Mouse (Mus musculus): Measurements from ENCODE around the gene Aldh1b1. TPM values are rescaled to one million over a fixed set of nuclear protein-coding genes. Genes with fewer than 3 reads are reported as not detected.

The Aldh1b1 gene
- total RNA-seq, 4 experiments from 2014 or later: 0.27 to 0.81 (median 0.37) TPM

DNA sequence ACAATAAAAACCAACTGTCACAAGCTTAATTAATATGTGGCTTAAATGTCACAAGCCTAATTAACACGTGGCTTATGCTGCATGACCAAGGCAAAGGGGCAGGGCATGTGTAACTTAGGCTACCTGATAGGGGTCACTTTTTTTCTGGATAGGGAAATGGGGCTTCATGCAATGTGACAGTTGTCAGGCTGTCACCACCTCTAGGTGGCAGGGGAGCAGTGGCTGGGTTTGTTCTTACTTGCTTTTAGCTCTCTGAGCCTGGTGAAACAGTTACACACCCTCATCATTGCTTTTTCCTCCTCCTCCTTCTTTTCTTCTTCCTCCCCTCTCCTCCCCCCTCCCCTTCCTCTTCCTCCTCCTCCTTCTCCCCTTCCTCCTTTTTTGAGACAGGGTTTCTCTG is 15.2 kb upstream of the Aldh1b1 start:
- no peak for DNase-seq (ENCODE audit: low spot score in 2 of 2)

DNA sequence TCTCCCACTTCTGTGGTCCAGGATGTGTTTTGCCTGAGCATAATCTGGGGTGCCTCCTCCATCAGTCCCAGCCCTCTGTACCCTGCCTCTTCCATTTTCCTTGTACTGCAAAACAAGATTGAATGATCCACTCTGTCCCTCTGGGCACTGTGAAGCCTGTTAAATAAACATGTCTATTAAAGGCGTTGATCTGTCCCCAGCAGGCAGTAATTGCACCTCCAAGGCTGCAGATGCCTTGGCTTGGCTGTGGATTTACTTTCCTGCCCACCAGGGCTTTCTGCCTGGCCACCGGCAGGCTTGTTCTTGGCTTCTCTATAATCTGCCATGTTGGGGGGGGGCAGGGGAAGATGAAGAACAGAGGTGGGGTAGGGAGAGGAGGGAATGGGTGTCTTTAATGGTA is 12.9 kb upstream of the Aldh1b1 start:
- no peak for DNase-seq (ENCODE audit: low spot score in 2 of 2)

DNA sequence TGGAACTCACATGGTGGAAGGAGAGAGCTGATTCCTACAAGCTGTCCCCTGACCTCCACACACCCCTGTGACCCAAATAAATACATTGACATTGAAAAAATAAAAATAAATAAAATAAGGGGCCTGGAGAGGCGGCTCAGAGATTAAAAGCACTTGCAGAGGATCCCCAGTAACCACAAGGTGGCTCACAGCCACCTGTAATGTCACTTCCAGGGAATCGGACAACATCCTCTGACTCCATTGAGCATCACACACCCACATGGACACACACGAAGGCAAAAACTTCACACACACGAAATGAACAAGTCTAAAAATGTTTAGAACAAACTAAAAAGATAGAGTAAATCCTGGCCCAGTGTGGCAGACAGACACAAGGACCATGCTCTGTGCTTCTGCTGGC is 12.1 kb upstream of the Aldh1b1 start:
- DNase-seq (ENCODE audit: low spot score in 2 of 2): no peak

DNA sequence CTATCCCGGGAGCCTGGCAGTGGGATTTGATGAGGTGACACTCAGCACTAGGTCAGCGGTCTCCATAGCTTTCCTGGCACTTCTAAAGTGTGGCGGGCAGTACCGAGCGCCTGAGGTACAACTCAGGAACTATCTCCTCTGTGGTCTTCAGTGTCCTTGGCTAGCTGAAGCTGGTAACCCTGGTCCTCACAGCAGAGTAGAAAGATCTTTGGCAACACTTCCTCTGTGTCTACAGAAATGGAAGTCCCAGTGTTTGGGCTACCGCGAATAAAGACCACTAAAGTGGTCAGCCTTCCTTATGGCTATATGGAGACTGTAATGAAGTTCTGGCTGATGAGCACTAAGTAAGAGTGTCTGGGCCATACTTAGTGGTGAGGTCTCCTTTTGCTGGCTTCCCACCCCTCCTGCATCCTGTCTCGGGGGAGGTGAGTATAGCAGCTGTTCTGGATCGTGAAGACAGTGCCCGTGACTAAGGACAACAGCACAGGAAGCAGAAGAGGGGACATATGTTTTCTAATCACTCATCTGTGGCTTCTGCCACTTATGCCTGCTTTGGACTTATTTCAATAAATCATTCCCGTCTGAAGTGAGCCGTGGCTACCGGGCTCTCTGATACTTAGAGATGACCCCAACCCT is 10.3 kb upstream of the Aldh1b1 start:
- no peak for DNase-seq (ENCODE audit: low spot score in 2 of 2)

DNA sequence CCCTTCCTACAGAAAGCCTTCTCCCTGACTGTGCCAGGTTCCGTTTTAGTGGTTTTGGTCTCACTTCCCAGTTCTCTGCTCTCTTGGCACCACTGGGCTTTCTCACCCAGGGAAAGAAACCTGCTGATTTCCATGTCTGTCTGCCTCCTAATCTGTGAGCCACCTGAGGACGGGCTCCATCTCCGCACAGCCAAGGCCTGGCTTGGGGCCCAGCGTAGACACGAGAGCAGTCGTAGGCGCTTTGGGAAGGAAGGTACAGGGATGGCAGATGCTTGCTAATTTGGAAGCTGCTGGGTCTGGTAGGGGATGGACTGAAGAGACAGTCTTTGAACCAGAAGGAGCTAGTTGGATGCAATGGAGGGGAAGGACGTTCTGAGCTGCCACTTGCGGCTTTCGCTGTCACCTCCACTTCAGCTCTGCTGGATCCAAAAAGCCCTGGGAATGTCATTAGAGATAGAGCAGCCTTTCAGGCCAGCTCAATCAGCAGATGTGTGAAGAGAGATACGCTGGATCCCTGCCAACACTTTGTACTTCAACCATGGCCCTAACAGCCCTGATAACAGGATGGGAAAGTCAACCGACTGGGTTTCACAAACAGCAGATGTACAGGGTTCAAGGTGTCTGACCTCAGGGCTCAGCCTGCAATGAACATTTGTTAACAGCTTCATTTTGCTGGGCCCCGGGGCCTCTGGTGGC is 9.4 kb upstream of the Aldh1b1 start:
- DNase-seq (ENCODE audit: low spot score in 2 of 2): no peak

DNA sequence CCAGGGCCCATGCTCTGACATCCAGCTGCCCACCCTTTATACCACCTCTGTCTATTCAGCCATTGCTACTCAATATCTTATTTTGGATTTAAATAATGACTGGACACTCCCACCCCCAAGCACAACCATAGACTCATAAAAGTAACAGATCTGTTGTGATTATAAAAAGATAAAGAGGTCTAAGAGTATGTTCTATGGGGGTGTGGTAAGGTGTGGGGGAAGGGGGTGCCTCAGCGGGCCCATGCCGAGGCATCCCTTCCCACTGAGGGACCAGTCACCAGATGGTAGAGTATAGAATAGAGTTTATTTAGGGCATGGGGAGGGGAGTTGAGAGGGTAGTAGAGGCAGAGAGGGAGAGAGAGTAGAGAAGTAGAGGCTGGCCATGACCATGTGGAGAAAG is 8.8 kb upstream of the Aldh1b1 start:
- no peak for DNase-seq (ENCODE audit: low spot score in 2 of 2)

DNA sequence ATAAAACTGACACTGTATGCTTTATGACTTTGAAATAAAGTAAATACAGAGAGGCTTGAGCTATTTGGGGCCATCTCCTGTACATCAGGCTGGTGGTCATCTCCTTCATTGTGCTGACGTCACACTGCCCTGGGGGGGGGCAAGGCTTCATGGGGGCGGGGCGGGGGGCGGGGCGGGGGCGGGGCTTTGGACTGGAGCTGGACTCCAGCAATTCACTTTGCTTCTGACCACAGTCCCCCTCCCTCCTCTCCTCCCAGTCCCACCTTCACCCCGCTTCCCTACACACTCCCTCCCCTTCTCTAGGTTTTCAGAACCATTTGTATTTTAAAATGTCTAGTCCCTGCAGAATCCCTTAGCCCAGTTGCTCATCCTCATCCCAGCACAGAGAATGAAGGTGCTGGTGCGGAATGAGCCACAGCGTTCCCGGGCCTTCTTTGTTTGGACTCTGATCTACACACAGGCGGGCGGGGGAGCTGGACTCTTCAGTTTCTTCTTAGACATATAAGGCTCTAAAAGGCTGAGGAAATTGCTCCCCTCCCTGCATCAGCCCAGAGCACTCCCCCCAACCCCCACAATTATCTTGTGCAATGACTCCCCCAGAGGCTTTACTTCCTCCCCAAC is 3.5 kb upstream of the Aldh1b1 start:
- DNase-seq (ENCODE audit: low spot score in 2 of 2): no peak

DNA sequence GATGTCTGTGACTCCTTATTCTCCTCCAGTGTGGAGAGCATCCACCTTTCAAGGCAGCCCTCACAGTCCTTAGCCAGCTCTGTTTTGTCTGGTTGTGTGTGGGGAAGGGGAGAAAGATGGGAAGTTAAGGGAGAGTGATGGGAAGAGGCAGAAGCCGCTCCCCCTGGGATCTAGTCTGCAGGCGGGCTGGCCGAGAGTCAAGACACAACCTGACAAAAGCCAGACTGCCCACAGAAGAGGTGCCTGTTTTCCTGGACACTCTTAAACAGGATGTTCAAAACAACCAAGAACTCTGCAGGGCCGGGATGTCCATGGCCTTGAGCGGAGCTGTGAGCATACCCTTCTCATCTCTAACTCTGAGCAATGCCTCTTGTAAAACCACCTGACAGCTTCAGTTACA is 2.1 kb upstream of the Aldh1b1 start:
- DNase-seq (ENCODE audit: low spot score in 2 of 2): no peak

DNA sequence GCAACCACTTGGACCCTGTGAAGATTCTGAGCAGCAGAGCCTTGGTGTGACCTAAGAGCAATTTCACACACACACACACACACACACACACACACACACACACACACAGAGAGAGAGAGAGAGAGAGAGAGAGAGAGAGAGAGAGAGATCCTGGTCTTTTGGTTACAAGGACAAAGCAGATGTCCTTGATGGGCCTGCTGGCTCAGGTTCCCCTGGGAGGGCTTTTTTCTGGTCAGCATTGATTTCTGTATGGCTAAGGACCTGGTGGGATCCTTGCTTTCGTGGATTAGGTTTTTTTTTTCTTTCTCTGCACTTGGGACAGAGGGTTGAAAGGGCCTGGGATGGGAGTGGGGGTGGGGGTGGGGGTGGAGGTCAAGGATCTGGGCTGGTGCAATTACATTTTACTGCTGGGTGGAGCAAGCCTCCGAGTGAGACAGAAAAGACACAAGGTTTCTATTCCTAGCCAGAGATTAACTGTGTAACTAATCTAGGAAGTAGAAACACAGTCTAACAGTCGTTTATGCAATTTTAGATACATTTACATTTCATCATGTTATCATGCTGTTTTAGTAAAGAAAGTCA is 1.2 kb downstream of the Aldh1b1 start:
- no peak for DNase-seq (ENCODE audit: low spot score in 2 of 2)

DNA sequence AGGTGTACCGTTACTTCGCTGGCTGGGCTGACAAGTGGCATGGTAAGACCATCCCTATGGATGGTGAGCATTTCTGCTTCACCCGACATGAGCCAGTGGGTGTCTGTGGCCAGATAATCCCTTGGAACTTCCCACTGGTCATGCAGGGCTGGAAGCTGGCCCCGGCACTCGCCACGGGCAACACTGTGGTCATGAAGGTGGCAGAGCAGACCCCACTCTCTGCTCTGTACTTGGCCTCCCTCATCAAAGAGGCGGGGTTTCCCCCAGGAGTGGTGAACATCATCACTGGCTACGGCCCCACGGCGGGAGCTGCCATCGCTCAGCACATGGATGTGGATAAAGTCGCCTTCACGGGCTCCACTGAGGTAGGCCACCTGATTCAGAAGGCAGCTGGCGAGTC is 4.1 kb downstream of the Aldh1b1 start:
- no peak for DNase-seq (ENCODE audit: low spot score in 2 of 2)

DNA sequence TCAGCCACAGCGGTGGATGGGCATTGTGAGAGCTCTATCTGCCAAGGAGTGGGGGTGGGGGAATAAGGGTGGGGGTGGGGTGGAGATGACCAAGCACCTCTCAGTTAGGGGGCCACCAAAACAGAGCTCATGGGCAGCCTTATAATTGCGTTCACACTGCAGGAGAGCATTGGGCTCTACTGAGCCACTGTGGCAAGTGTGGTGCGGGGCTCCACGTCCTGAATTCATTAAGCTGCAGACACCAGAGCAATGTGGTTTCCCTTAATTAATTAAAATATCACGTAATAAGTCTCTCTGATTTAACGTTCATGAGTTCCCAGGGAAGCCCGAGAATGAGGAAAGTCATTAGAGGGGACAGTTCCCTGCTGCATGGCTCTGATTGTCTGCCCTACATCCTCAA is 9.2 kb downstream of the Aldh1b1 start:
- no peak for DNase-seq (ENCODE audit: low spot score in 2 of 2)

DNA sequence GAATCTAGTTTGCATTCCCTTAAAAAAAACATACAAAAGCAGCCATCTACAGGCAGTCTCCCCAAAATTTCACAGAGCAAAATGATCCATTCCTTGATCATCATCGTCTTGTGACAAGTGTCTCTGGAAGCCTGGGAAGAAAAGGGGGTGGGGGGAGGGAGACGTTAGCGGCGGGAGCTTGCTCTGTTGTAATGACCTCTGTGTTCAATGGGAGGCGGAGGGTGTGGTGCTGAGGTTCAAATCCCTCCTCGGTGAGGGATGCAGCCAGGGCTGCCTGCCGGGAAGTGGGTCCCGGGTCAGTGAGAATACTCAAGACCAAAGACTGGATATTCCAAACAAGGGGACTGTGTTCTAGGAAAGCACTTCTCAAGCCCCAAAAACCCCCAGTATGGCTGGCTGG is 12.4 kb downstream of the Aldh1b1 start:
- no peak for DNase-seq (ENCODE audit: low spot score in 2 of 2)

DNA sequence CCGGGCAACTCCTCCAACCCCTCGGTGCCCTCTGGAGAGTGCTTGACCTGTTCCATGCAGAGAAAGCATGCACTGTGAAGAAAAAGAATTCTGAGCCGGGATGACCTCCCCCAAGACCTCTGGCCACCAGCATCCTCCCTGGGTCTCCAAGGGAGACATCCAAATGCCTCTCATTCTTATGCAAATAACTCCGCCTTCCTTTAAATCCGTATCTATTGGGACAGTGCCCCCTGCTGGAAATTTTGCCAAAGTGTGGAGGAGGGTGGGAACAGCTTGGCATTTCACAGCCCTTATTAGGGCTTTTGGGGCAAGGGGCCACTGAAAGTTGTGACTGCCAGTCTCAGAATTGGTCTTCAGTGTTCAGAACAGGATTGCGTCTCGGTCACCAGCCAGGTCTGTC is 16.7 kb downstream of the Aldh1b1 start:
- no peak for DNase-seq (ENCODE audit: low spot score in 2 of 2)

DNA sequence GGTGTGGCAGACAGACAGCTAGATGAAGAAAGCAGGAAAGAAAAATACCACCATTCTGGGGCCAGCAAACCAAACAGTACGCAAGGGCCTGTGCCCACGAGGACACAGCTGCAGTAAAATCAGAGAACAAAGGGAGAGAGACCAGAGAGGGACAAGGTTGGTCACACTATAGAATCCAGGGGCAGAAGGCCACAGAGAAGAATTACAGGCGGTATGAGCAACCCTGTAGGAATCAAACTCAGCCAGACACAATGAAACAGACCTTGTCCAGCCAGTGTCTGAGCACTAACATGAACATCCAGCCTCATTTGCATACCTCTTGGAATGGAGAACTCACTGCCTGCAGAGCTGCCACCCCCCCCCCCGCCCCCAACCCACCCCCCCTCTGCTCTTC is 20.0 kb downstream of the Aldh1b1 start:
- DNase-seq (ENCODE audit: low spot score in 2 of 2): no peak

DNA sequence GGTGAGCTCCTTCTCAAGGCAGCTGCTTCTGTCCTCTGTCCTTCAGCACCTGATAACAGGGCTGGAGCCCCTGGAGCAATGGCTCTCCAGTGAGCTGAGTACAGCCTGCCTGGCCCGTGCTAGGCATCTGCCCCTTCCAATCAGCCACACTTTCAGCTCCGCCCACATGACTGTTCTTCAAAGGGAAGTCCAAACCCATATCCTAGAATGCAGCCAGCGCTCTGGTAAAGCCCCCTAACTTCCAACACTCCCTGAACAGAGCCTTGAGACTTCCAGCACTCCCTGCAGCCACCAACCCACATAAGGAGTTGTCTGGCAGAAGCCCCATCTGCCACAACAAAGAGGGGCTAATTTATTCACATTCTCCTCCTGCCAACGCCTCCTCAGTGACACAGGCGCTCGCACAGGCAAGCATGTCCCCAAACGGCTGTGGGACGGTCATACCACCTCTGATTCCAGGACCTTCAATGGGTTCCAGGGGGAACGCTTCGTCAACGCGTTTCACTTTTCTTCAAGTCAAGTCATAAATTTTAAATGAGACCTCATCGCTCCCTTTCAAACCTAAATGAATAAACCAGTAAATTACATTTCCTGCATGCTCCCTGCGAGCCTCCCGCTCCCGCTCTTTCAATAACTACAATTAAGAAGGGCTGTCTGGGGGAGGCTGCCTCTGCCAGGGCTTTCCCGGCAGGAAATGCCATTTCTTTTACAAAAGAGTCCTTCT is 20.5 kb downstream of the Aldh1b1 start:
- no peak for DNase-seq (ENCODE audit: low spot score in 2 of 2)

DNA sequence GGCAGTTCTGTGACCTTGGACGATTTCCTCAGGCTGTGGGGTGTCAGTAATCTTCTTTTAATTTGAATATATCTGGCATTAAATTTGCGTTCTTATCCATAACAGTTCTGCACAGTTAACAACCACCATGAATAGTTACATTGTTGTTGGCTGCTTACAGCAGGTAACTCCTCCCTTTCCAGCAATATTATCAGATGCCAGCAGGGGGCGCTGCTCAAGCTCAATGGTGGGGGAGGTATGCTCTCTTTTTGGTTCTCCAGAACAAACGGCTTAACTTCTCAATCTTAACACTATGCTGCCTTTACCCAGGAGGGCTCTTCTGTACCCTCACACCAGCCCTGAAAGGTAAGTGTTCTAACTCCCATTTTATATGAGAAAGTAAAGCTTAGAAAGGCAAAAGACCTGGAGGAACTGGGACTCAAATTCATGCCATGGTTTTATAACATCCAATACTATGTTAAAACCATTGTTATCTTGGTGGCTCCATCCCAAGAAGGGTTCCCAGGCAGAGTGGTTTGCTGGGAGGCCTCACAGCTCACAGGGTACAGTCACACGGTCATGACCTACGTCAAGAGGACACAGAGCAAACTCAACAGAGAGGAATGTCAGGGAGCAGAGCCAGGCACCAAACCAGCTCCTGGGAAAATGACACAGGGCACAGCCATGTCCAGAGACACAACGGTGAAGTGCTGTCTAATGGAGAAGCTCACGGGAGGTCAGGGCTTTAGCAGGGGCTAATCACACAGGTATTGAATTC is 21.4 kb downstream of the Aldh1b1 start:
- peak in 1 of 2 experiments; percentile 26 for DNase-seq (ENCODE audit: low spot score in 2 of 2)

DNA sequence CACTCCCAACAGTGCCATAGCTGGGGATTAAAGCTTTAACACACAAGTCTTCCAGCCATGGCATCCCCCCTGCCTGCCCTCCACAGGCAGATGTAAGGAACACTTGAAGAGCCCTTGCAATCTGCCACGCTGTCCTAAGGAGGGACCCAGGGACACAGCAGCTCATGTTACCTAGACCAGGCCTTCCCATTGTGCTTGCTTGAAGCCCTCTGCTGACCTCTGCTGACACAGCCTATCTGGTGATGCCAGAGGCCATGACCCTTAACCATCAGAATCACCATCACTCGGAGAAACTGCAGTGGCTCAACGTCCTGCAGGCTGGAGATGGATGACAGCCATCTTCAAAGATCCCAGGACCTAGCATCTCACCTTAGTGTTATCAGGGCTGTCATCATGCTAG is 23.2 kb downstream of the Aldh1b1 start:
- DNase-seq (ENCODE audit: low spot score in 2 of 2): no peak

DNA sequence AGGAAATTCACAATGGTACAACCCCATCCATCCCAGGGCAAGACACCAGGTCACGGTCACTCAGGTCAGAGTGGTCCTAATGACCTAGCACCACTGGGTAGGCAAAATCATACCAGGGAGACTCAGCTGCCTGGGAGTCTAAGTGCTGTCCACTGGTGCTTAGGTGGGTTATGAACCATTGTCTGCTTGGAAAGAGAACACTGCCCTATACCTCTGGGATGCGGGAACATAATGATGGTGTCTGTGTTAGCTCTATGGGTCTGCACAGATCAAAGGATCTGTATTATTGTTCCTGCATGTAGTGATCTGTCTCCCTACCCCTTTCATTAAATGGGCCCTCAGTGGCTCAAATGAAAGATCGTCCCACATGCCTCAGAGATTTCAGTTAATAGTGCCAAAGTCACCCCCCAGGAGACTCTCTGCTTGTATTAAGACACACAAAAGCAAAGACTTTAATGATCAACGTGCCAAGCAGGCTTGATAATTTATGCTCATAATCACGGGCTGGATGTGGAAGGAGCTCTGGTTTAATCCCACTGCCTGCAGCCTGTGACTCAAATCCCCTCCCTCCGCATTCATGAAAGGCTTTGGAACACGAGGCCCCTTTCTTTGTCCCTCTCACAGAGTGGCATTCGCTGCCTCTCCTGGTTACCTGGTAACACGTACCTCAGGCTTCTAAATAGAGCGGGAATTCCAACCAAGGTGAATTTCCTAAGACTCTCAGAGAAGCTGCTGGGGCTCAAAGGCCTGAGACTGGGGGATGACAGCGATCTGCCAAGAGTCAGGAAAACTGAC is 24.2 kb downstream of the Aldh1b1 start:
- DNase-seq (ENCODE audit: low spot score in 2 of 2): no peak

DNA sequence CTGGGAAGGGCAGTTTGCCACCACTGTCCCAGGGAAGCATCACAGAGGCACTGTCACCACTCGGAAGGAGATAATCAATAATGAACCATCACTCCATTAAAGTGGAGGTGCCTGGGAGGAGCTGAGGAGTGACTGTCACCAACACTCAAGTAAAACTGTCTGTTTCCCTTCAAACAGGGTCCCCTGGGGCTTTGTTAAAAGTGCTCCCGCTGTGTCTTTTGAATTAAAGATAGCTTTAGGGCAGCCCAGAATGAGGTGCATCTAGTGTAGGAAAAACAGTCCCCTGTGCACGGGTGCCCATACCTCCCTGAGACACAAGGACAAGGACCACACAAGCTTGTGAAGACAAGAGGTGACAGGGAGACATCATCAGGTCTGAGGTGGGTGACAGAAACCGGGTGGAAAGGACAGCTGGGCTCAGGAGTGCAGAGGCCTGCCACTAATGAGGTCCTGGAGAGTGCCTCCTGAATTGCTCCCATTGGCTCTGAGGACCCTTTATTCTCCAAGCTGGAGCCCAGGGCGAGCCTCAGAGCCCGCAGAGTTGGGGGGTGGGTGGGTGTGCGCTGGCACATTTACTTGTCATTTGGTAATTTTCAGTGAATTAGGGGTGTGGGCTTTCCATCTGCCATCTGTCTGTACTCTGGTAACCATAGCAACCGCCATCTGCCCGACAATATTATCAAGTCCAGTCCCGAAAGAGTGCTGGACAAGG is 25.4 kb downstream of the Aldh1b1 start:
- no peak for DNase-seq (ENCODE audit: low spot score in 2 of 2)

Measured in gastrocnemius, adult 8-10 months (tissue).